Mouse (Mus musculus) cerebral cortex, adult 2 months (tissue): ENCODE data around the gene Acsbg2.

Source experiments
- WGBS: fragments of 180-500 bp; shearing (Covaris S2); methylation state at CpG from one replicate; pipeline ENCODE4 v1.1.7; 2018; 5-methylcytosine and 5-hydroxymethylcytosine counted together

The Acsbg2 gene

DNA sequence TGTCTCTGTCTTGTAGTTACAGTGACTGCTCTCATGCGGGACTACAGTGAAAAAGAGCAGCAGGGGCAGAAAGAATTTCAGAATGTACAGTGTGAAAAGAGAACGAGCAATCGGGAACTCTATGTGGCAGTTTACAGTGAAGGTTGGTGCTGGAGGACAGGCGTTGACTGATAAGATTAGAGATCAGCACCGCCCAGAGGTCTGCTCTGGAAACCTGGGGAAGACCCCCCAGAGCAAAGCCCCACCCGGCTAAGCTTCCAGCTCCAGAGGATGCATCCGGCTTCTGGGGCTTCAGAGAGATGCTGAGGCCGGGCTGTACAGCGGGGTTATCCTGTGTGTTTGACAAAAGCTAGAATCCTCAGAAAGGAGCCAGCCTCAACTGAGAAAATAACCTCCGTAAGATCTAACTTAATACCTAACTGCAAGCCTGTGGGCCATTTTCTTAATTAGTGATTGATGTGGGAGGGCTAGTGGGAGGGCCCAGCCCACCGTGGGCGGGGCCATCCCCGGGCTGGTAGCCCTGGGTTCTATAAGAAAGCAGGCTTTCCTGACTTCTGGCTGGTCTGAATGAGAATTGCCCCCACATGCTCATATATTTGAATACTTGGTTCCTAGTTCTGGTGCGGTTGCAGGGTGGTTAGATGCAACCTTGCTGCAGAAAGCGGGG, 3.8 kb downstream of the Acsbg2 start:
- 71% methylated on average over 15 of the region's 15 CpGs for WGBS

DNA sequence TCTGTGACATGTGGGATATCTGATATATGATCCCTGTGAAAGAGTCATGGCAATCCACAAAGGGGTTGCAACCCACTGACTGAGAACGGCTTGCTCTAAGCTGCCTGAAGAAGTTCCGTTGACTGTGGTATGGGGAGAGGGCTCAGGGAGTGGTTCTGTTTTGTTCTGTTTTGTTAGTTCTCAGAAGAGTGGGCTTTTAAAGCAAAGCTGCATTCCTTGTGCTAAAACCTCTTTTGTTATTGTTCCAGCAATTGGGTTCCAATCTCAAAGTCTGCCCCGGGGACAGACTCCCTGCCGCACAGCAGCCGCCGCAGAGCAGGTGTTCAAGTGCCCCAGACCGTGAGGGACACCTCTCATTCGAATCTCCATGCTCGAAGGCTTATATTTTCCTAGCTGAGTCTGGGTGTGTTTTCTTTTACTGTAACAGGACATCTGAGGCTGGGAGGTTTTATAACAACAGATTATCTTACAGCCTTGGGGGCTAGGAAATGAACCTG, 4.7 kb downstream of the Acsbg2 start:
- WGBS = 67% methylated on average over 9 of the region's 9 CpGs

DNA sequence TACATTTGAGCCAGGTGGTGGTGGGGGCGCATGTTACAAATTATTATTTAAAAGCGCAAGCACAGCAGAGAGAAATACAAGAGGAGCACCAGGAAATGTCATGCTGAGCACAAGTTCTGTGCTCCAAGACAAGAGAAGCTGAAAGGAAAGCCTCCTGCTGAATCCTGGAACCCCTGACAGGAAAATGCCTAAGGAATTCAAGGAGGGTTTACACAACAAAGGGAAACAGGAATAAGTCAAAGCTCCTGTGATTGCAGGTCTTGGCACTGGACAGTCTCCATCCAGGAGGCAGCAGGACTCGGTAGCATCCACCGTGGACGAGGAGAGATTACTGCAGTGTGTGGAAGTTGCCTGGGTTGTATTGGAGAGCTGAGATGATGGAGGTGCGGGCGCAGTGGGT, 8.2 kb downstream of the Acsbg2 start:
- WGBS = 68% methylated on average over 7 of the region's 7 CpGs

DNA sequence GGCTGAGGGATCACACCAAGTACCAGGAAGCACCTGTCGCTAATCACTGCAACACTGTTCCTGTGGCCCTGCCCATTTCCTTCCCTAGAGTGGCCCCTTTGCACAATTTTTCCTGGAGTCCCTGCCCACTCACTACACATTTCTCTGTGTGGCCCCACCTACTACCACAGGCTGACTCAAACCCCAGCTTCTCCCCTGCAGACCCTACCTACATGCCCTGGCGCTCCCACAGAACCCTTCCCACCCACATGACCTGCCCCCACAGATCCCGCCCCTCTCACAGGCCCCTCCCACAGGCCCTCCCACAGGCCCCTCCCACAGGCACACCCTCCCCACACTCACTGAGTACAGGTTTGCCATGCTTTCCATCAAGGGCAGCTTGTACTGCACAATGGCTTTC, 13.1 kb downstream of the Acsbg2 start:
- 72% methylated on average over 3 of the region's 3 CpGs for WGBS

GRCm38 (mm10) chr17:56858922-56859321, 15.3 kb downstream of the Acsbg2 start:
- WGBS = 50% methylated on average over 7 of the region's 7 CpGs

- whole genome bisulfite sequencing = 59% methylated on average over 4 of the region's 4 CpGs
Measured at GRCm38 (mm10) chr17:56858216-56858615, 16.0 kb downstream of the Acsbg2 start.

GRCm38 (mm10) chr17:56855421-56855820, 18.8 kb downstream of the Acsbg2 start:
- WGBS = 77% methylated on average over 3 of the region's 3 CpGs

DNA sequence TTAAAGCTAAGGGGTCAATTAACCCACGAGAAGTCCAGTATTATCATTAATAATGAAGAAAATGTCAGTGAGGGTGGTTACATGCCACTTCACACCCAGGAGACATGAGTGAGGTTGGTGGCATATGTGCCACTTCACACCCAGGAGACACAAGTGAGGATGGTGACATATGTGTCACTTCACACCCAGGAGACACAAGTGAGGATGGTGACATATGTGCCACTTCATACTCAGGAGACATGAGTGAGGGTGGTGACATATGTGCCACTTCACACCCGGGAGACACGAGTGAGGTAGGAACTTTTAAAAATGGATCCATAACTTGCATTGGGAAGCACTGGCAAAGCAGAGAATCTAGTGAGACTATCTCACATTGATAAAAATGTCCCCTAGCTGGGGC, 23.1 kb downstream of the Acsbg2 start:
- WGBS = 52% methylated on average over 3 of the region's 3 CpGs

DNA sequence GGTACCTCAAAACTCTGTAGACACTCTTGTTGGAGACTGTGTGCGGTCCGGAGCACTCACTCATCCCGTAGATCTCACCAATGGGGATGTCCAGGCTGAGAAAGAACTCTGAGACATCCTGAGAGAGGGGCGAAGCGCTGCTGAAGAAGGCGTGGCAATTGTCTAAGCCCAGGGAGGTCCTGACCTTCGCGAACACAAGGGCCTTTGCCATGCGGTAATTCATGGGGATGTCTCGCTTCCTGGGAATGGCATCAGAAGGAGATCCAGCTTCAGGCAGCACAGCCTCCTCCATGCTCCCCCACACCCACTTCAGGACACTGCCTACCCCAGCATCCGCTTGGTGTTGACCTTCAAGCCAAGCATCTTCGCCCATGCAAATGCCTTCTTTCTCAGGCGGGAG, 24.5 kb downstream of the Acsbg2 start:
- WGBS = 93% methylated on average over 13 of the region's 13 CpGs

DNA sequence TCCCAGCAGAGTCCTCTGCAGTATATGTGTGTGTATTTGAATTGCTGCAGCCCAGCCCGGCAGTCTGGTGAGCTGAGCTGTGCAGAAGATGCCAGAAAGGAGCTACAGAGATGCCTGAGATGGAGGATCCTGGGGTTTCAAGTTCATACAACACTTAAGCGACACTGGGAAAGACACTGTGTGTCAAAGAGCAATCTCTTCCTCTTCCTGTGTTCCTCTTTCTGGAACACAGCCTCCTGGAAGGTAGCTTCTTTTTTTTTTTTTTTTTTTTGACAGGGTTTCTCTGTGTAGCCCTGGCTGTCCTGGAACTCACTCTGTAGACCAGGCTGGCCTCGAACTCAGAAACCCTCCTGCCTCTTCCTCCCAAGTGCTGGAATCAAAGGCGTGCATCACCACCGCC, 25.5 kb downstream of the Acsbg2 start:
- 90% methylated on average over 5 of the region's 5 CpGs for WGBS

DNA sequence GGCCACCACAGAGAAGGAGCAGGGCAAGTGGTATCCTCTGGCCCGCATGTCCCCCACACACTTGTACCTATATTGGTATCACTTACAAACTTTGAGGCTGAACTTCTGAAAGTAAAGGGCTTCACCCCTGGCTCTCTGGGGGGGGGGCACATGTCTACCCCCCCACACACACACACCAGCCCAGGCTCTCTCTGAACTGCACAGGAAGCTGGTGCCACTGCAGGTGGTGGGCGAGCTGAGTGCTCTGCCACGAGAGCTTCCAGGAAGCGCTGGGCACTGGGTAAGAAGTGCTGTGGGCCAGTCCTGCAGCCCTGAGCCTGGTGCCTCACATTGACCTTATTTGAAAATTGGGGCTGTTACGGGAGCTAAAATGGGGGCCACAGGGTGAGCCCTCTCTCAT, 30.6 kb downstream of the Acsbg2 start:
- 89% methylated on average over 5 of the region's 5 CpGs for whole genome bisulfite sequencing

DNA sequence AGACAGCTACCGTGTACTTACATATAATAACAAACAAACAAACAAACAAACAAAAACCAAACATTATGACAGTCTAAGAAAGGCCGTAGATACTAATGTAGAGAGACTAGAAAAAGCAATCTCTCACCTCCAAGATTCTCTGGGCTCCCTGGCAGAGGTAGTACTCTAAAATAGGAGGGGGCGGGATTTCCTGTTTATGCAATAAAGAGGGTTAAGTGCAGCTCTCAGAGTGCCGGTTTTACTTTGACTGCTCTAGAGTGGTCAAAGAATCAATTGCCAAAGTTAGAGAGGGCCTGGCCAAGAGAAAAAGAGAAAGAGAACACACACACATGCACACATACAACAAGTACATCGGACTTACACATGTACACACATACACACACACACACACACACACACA, 32.1 kb downstream of the Acsbg2 start:
- WGBS = 78% methylated on average over 5 of the region's 5 CpGs

GRCm38 (mm10) chr17:56840524-56840923, 33.7 kb downstream of the Acsbg2 start:
- WGBS = 83% methylated on average over 7 of the region's 7 CpGs

GRCm38 (mm10) chr17:56836336-56836735, 37.9 kb downstream of the Acsbg2 start:
- 91% methylated on average over 8 of the region's 8 CpGs for WGBS

- 98% methylated on average over 1 of the region's 1 CpGs for WGBS
Measured at GRCm38 (mm10) chr17:56833381-56833780, 40.9 kb downstream of the Acsbg2 start.

DNA sequence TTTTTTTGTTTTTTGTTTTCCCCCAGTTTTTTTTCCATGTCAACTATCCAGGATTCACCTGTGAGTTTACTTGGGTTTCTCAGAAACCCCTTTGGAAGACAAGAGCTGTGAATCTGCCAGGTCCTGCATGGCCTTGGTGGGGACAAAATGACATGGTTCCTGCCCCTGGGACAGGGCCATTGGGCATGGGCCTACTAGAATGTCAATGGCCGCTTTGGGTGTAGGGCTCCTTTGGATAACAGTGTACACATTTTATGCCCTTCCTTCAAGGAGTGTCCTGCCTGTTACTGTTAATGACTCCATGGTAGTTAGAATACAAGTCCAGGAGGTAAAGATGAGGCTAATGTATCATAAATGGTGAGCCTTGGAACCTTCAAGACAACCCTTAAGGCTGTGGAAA, 41.3 kb downstream of the Acsbg2 start:
- 93% methylated on average over 1 of the region's 1 CpGs for WGBS

- under 1% methylated on average over 41 of the region's 42 CpGs for WGBS
Measured at GRCm38 (mm10) chr17:56831111-56831816, 43.0 kb downstream of the Acsbg2 start.

DNA sequence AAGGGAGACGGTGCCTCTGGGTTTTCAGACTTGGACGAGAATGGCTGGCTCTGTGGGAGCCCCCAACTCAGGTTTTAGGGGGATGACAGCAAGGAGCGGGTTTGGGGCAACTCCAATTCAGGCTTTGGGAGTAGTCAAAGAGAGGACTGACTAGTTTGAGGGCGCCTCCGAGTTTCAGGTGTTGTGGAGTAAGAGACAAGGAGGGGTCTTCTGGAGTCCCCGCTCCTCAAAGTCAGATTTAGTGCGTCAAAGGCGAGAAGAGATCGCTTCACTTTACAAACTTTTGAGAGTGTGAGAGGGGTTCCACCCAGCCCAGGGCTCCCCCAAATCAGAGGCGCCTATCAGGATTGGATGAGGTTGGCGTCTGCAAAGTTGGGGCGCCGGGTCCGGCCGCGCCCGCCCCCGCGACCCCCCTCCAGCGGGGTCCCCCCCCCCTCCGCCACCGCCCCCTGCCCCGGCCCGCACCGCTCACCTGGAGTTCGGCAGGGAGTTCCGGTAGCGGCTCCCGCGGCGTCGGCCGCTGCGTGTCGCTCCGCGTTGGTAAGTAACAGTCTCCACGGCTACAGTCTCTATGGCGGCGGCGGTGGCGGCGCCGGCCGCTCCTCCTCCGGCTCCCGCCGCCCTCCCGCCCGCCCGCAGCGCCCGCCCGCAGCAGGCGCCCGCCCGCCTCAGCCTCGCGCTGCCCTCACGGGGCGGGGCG, 43.7 kb downstream of the Acsbg2 start, which contains the start of gene Rfx2:
TSS of gene Rfx2 (minus strand) at position 603 of the 700 bp plus-strand sequence.
- WGBS = under 1% methylated on average over 37 of the region's 62 CpGs

DNA sequence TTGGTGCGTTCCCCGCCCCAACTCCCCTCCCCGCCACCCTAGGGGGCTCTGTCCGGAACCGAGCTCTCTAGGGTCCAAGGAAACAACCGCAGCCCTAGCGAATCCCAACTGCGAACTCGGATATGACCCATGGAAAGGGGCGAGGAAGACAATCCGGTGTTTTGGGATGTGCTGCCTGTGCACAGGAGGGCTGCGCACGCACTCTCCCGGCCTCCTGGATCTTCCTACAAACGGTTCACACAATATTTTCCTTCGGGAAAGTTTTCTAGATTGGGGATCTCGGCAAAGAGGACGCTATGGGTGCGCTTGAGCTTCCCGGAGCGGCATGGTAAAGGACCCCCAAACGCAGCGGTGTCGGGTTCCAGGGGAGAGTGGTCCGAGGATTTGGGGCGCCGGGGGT, 44.5 kb downstream of the Acsbg2 start:
- WGBS = 5% methylated on average over 27 of the region's 27 CpGs

DNA sequence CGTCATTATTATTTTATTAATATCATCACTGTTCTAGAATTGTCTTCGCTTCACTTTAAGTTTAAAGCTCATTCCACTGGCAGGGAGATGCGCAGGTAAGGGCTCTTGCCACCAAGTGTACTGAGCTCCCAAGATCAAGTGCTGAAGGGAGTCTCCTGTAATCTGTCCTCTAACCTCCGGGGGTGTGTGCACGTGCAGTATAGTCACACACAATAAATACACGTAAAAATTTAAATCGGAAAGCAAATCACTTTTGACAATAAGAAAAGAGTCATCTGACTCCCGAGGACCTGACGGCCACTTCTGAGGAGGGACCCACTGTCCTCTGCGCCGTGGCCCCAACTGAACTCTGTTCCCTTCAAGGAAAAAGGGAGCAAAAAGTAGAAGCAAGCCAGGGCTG, 45.1 kb downstream of the Acsbg2 start:
- WGBS = 62% methylated on average over 11 of the region's 11 CpGs

DNA sequence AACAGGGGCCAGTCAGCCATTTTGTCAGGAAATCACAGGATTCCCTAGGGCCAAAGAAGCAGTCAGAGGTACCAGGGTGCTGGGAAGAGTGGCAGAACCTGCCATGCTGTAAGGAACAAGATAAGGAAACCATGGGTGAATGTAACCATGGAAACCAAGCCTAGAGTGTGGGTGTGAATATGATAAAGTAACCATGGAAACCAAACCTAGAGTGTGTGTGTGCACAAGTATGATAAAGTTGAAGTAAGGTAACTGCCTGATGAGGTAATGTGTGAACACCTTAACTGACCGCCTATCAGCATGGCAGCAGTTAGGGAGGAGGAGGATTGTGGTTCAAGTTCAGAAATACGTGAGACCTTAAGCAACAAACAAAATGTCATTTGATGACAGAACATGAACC, 47.5 kb downstream of the Acsbg2 start:
- WGBS = 74% methylated on average over 2 of the region's 2 CpGs

- WGBS = 78% methylated on average over 2 of the region's 2 CpGs
Measured at GRCm38 (mm10) chr17:56823352-56823751, 50.9 kb downstream of the Acsbg2 start.

DNA sequence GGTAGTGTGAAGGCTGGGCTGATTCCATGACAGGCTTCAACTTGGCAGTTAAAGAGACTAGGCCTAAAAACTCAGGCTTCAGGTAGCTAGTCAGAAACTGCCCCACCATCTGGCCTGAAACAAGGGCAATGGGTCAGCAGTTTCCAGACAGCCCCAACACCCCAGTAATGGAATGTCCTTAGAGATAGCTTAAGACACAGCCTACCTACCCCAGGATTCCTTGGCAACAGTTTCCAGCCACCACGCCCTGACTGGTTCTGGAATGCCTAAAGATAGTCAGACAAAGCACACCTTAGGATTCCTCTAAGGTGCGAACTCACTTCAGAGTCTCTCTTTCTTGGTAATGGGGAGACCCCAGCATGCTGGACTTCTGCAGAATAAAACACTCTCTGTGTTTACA, 51.9 kb downstream of the Acsbg2 start:
- WGBS = 93% methylated on average over 2 of the region's 2 CpGs
